Mouse (Mus musculus) mature B cell (primary cell): ENCODE measurements around the gene Cyp24a1.

ENCODE experiments used
- in situ Hi-C: fragments of 300-500 bp; cut with MboI; formaldehyde crosslinking; loops from 2 replicates; pipeline ENCODE4 v1.14.3; 2019

Cyp24a1 gene

GRCm38 (mm10) chr2:170497091-170497566, at the start of gene Cyp24a1:
Gene Cyp24a1 (minus strand): TSS chr2:170497145.
- in situ Hi-C loops = no loop called here

- in situ Hi-C loops = no loop called here
Observed at GRCm38 (mm10) chr2:170545745-170546144, 48.8 kb upstream of the Cyp24a1 start.

- in situ Hi-C loops = no loop called here
Observed at GRCm38 (mm10) chr2:170544950-170545349, 48.0 kb upstream of the Cyp24a1 start.

DNA sequence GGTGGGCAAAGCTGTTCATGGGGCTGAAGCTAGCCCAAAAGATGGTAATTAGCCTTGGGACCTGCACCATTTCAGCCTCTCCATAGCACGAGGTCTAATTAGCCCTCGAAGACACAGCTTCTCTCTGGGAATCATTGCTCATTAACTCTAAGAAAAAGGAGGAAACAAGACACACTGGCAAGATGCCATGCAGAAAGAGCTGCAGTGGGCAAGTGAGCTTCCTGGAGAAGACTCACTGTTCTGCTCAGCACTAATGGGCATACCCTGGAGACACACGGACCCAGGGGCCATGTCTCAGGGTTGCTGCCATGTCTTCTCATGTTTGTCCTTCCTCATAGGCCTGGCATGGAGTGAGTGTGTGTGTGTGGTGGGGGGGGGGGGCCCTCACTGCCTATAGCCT, 47.2 kb upstream of the Cyp24a1 start:
- in situ Hi-C loops = no loop called here

DNA sequence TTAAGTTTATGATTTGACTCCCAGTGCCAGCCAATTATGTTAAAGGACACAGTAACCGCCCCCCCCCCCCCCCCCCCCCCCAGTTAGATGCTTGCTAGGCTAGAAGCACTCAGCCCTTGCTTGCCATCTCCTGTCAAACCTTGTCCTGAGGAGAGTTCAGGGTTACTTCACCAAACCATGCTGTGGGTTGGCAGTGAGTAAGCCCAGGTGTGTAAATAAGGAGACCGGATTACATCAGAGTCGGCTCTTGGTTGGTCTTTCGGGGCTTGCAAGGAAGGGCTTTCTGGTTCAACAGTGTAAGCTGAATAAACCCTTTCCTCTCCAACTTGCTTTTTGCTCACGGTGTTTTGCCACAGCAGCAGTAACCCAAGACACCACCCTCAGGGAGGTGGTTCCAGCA, 46.7 kb upstream of the Cyp24a1 start:
- in situ Hi-C loops = no loop called here

DNA sequence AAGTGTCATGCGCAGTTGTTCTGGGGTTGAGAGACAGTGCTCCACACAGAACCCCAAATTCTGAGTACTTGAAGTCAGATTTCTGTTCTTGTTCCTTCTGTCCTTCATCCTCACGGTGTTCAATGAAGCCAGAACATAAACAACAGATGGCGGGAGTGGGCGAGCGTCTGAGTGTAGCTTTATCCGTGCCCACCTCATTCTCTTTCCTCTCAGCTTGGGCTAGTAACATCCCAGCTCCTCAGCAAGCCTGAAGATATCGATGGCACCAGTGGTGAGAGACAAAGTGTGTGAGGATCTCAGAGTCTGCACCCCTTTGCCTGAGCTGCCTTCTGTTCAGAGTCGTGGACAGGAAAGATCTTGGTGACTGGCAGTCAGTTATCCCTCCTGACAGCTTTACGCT, 42.3 kb upstream of the Cyp24a1 start:
- in situ Hi-C loops = no loop called here

- in situ Hi-C loops = no loop called here
Observed at GRCm38 (mm10) chr2:170535841-170536240, 38.9 kb upstream of the Cyp24a1 start.

- in situ Hi-C loops = no loop called here
Observed at GRCm38 (mm10) chr2:170534803-170535174, 37.8 kb upstream of the Cyp24a1 start.

DNA sequence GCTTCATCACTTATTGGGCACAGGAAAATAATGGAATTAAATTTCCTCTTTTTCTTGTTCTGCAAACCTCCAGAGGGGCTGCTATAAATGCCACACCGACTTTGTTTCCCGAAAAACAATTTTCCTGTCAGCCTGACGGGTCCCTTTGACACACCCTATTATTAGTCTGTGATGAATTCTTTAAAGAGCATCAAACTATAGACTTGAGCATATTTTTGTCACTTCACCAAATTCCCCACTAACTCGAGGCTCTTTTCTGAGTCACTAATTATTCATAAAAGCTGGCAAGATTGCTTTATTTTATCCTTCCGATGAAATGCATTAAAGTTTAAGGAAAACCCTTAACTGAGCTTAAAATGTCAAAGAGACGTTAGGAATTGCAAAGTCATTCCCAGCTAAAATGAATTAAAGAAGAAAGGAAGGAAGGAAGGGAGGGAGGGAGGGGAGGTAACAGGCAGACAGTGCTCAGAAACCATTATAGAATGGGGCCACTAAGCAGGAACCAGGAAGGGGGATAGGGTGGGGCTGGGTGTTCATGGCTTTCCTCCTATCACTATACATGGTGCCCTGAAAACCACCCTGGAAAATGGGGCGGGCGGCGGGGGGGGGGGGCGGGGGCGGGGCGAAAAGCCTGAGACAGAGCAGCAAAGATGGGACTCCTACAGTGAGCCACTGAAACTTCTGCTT, 37.3 kb upstream of the Cyp24a1 start:
- in situ Hi-C loops = no loop called here

DNA sequence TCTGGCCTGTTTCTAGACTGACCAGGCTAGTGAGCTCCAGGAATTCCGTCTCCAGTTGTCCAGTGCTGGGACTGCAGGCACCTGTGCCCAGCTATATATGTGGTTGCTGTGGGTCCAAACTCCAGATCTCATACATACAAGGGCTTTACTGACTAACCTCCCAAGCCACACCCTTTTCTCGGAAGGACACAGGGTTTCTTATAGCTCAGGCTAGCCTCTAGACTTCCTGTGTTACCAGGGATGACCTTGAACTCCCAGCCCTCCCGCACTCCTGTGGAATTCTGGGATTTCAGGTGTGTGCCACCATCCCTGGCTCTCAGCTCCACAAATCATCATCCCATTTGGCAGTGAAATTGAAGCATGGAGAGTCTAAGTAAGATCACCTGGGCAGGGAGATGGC, 33.3 kb upstream of the Cyp24a1 start:
- in situ Hi-C loops = no loop called here

DNA sequence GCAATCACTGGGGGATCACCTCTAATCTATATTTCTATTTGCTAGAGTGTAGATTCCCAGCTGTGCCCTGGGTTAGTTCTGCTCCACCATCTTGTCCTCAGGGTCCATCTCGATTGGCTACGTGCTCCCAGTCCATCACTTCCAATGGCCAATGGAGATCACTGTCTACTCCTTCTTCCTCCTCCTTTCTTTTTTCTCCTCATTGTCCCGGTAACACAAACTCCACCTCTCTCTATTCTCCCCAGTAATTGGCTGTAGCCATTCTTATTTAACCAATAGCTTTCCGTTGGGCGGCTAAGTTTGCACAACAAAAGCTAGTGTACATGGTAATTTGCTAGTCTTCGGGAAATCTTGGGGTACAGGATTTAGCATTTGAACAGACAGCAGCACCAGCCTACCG, 32.8 kb upstream of the Cyp24a1 start:
- in situ Hi-C loops = no loop called here

DNA sequence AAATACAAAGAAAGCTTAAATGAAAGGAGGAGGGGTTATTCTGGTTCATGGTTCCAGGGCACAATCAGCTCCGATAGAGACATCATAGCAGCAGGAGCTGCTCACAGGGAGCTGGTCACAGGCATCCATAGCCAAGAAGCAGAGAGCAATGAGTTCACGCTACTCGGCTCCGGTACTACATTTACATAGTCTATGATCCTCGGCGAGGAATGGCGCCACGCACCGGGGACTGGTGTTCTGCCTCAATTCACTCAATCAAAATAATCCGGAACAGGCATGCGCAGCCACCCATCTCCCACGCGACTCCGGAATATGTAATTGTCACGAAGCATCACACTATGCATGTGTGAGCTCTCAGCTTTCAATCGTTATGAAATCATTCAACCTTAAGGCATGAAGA, 31.1 kb upstream of the Cyp24a1 start:
- in situ Hi-C loops = no loop called here

DNA sequence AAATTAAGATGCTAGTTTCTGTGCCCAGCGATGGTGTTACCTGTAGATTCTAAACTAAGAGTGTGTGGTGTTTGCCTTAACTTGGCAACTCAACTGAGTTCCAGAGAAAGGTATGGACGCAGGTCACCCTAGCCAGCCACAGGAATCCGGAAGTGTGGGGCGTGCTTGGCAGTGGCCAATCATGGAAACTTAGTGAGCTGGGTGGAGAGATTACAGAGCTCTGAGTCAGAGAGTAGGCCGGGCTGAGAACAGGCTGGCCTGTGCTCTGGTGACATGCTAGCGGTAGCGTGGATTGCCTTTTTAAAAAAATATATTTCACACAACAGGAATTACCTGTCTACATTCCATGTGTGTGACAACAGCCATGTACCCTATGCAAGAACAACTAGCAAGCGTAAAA, 29.6 kb upstream of the Cyp24a1 start:
- in situ Hi-C loops = no loop called here

- in situ Hi-C loops = no loop called here
Observed at GRCm38 (mm10) chr2:170520321-170520971, 23.5 kb upstream of the Cyp24a1 start.

DNA sequence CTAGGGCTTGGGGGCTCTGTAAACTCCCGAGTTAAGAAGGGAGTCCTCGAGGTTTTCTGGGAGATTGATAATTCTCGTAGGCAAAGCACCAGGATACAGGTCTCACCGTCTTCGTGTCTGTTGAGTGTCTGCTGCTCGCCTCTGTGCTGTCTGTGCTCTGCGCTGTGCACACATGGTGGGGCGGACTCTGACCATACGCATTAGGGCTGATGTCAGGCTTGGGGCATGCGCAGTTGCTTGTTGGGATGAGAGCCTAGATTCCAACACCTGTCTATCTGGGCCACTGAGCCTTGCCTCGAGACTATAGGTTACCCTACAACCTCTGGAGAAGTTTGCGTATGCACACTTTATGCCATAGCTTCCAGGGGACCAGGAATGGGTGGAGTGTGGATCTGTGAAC, 16.8 kb upstream of the Cyp24a1 start:
- in situ Hi-C loops = no loop called here

DNA sequence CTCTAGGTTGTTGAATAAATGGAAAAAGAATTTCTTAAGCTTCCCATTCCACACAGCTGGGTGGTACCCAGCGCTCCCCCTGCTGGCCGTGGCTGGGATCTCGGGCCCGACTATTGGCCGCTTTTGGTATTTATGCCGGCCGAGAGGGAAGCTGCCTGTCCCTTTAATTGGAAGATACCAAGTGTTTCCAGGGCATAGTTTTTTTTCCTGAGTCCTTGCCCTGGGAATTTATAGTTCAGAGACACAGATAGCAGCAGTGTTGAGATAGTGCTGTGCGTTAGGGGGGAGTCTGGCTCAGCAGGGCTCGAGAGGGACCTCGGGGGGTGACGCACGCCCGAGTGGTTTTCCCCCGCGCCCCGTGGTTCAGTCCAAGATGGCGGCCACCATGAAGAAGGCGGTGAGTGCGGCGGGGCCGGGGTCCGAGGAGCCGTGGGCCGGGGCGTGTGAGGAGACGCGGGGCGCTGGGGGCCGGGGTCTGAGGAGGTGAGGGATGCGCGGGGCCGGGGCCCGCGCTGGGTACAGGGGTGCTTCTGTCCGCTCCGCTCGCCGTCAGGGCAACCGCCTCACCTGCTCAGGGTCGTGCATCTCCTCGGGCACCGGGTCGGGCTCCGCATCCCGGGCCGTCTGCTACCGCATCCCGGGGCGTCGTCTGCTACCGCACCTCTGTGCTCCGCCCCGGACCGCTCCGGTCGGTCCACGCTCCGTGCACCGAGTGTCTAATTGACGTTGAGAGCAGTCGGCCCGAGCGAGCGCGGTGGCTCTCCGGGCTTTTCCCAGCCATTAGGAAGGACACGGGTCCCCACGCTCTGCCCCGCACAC, 14.3 kb upstream of the Cyp24a1 start:
- in situ Hi-C loops = no loop called here

DNA sequence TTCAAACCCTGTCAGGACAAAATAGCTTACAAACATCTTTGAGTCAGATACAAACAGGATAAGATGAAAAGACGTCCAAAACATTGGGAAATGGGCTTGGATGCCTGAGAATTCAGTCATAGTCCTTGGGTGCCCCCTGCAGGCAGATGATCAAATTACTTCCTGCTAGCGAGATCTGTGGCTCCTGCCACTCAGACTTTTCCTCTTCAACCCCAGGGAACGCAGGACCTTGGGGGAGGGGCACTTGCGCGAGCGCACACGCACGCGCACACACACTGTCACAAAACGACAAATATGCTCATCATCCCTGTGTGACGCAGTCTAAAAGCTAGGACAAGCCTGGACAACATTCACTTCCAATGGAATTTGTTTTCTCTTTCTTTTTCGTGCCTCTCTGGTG, 11.9 kb upstream of the Cyp24a1 start:
- in situ Hi-C loops = no loop called here

DNA sequence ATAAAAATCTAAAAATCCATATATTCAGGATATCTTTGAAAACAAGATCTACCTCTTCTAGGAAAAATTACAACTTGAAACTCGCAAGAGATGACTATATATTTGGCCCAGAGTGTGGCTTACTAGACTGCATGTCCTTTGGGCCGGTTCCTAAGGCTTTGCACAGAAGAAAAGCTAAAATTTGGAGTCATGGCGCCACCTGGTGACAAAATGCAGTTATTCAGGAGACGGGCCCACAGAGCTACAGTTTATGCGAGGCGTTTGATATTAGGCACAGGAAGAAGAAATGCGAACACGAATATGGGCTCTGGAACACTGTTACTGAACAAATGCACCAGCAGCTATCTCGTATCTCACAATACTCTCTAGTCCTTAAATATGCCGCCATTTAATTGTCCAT, 10.8 kb upstream of the Cyp24a1 start:
- in situ Hi-C loops = no loop called here

GRCm38 (mm10) chr2:170503983-170504382, 7.0 kb upstream of the Cyp24a1 start:
- in situ Hi-C loops = no loop called here

- in situ Hi-C loops = no loop called here
Observed at GRCm38 (mm10) chr2:170503343-170503742, 6.4 kb upstream of the Cyp24a1 start.

- in situ Hi-C loops = no loop called here
Observed at GRCm38 (mm10) chr2:170498011-170498410, 1.1 kb upstream of the Cyp24a1 start.

DNA sequence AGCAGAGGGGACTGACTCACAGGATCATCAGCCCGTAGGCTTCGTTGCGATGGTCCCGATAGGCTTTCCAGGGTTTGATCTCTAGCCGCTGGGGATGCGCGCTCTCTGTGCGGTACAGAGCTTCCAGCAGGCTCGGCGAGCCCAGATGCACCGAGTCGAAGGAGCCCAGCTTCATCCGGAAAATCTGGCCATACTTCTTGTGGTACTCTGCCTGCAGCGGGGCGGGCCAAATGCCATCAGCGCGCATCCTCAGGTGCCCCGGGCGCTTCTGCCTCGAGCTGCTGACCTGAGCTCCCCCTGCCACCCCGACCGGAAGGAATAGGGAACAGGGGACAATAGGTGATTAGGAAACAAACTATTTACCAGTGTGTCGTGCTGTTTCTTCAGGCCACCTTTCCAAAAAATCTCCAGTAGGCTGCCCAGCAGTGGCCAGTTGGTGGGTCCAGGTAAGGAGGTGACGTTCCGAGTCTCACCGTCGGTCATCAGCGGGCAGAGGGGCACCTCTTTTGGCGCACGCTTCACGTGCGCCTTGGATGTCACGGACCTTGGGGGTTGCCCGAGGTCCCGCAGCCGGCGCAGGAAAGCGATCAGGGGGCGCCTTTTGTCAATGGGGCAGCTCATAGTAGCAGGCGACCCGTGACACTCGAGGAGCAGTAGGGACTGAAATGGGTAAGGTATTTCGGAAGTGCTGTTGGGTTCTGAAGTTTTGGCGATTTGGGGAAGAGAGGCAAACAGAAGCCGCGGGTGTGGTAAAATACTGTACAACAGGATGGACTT, 603 bp downstream of the Cyp24a1 start, which contains the start of gene Pfdn4:
Pfdn4 (plus strand) TSS at position 275 of the 777 bp plus-strand sequence.
- in situ Hi-C loops = no loop called here
